Mouse (Mus musculus) bone marrow, adult 2 months (tissue): Measurements from ENCODE around the gene Adam11.

Experiments
- CTCF ChIP-seq: fragments of 200-500 bp; IDR thresholded peaks from 2 replicates; pipeline ENCODE4 v1.5.1; 2011; ENCODE audit warnings: low read length, control low read depth; ENCODE audit not compliant: control insufficient read depth, insufficient read depth
- POLR2A ChIP-seq: fragments of 200-500 bp; IDR thresholded peaks from 2 replicates; pipeline ENCODE4 v1.6.1; 2011; ENCODE audit warnings: low read depth, mild to moderate bottlenecking, control low read depth, low read length, borderline replicate concordance; ENCODE audit not compliant: control insufficient read depth

- TF ChIP-seq POLR2A (no peak), CTCF (no peak)
Measured at GRCm38 (mm10) chr11:102761309-102762210, at the start of gene Adam11.
